Mouse (Mus musculus) Muller cell, postnatal 12 days (primary cell): ENCODE results near the gene Gm3045.

Source experiments
- DNase-seq: peaks from one replicate; pipeline ENCODE4 v3.0.0-alpha.2; 2015; ENCODE audit errors: inconsistent ontology term

The Gm3045 gene

DNA sequence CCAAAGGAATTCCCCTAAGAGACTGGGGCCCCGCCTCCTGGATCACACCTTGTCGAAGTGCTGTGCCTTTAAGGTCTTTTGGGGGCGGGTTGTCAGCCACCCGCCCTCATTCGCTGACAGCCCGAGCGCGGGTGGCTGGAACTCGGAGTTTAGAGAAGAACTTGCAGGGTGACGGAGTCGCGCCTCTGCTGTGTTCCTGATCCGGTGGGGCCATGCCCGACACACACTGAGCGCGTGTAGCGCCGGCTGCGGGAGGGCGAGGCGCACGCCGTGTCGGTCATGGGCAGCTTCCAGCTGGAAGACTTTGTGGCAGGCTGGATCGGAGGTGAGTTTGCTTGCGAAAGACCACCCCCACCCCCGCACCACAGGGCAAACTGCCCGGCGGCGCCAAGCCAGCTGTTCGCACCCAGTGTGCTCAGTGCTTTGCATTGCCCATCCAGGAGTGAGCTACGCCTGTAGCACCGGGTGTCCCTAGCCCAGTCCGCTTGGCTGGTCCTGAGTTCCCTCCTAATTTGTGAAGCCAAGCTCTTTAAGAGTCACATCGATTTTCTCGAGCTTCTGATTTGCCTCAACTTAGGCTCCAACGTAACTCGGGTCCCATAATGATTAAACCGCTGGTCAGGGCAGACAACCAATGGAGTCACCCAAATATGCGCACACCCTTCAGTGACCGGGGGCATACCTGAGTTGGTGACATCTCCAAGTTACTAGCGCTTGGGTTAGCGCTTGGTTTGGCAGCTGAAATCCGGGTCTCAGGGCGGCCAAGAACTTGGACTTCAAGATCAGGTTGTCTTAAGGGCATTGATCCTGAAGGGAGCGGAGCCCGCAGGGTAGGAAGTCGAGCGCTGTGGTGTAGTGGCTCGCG, 12.0 kb downstream of the Gm3045 start, which contains the start of gene Slc25a48:
Slc25a48 (plus strand) TSS at position 145 of the 865 bp plus-strand sequence.
- peak; percentile 45 for DNase-seq

DNA sequence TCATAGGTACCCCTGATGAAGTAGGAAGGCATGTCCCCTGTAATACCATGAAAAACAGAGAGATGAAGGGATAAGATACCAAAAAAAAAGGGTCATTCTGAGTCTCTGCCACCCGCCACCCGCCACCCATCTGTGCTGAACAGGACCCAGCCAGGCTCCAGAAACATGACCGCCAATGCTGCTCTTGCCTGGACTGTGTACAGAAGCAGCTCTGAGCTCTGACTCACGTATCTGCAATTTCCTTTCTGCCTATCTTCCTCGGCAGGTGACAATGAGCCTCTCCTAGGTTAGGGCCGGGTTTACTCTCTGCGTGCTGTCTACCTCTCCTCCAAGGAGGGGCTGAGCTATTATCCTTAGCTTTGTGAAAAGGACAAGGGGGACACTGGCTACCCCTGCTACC, 17.0 kb downstream of the Gm3045 start:
- no peak for DNase-seq

DNA sequence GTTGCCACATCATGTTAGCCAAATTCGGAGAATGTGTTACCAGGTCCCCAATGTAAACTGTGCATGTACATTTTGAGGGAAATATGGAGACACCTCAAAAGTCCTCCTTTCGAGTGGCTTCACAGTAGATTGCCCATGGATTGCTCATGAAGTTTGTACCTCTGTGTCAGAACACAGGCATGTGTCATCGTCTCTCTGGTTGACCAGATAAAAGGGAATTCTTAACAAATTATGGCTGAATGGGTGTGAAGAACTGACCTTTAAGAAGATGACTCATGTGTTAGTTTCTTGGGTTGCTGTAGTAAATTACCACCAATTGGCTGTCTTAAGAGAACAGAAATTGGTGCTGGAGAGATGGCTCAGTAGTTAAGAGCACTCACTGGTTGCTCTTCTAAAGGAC, 17.7 kb downstream of the Gm3045 start:
- peak; percentile 76 for DNase-seq

DNA sequence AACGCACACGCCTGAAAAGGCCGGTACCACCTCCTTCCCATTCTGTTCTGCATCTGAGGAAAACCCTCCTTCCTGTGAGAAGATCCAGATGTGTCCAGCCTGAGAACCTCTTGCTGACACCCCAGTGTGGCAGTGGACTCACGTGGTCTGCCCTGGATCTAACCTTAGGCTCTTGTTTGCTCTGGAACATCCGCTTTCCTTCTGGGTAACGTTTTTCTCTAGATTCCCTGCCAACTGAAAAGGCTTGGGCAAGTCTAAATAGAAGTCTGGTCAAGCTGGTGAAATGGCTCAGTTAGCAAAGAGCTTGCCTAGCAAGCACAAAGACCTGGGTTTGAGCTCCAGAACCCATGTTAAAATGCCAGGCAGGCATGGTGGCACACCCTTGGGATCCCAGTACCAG, 18.6 kb downstream of the Gm3045 start:
- DNase-seq, result no peak

DNA sequence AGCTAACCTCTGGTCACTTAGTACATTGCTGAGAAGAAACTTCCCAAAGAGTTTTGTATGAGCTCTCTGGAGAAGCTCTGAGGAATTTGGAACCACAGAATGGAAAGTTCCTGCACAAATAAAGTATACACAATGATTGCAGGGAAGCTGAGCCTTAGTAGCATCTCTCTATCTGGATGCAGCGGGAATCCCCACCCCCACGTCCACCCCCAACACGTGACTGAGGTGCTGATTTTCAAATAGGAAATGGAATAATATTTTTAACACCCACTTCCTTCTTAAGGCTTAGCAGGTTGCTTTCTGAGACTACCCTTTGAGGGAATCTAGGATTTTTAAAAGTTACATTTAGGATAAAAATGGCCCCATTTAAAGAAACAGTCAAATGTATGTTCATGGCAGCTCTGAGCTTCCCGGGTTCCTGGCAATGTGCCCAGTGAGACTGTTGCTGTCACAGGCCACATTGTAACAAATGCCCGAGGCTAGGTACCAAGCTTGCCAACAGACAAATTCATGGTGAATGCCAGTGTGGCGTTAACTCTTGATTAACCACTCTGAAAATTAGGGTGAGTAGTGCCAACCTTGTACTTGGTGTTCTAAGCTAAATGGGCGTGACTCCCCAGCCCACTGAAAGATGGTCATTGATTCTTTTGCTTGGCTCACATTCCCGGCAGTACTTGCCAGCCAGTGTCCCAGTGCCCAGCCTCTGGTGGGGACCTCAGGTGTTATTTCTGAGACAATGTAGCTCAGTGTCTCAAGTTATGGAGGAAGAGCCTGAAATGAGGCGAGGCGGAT, 23.0 kb downstream of the Gm3045 start:
- DNase-seq, result peak; percentile 80

DNA sequence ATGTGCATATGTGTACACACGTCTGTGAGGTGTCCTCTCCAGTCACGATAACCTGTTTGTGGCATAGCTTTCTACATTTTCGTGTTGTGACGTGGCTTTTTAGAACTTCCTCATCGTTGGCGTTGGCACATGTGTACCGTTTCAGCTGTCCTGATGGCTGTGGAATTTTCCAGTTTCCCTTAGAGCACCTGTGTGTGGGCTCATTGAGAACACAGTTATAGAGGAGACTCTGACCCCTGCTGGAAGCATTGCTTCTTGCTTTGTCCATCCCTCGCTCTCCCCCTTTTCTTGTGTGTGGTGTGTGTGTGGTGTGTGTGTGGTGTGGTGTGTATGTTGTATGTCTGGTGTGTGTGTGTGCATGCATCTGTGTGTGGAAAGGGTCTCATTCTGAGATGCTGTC, 23.6 kb downstream of the Gm3045 start:
- no peak for DNase-seq

DNA sequence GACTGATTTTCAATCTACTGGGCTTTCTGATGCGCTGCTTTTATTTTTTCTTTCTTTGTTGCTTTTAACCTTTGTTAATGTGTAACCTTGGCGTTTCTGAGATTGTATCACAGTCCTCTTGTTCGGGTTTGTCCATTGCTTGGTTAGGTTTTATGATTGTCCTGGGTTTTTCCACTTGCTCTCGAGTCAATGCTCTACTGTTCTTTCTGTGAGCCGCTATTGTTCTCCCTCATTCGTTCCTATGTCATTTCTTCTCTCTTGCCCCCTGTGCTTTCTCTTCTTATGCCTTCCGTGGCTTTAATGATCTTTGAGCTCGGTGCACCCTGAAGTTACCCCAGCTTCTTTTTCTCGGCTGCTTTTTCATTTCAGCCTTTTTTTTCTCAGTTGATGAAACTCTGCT, 31.6 kb downstream of the Gm3045 start:
- no peak for DNase-seq

DNA sequence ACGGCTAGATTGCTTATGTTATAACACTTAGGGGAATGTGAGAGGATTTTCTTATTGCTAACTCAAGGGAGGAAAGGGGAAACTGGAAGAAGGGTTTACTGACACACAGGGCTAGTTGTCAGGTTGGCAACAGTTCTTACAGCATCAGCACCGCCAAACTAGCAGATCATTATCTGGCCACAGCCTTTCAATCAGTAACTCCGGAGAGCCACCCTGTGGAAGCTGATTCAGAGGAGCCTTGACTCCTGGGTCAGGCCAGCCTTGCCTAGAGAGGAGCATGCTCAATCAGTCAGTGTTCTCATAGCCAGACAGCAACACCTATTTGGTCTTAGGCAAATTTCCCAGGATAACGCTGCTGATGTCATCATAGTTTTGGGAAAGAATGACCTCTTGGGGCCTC, 35.1 kb downstream of the Gm3045 start:
- no peak for DNase-seq

DNA sequence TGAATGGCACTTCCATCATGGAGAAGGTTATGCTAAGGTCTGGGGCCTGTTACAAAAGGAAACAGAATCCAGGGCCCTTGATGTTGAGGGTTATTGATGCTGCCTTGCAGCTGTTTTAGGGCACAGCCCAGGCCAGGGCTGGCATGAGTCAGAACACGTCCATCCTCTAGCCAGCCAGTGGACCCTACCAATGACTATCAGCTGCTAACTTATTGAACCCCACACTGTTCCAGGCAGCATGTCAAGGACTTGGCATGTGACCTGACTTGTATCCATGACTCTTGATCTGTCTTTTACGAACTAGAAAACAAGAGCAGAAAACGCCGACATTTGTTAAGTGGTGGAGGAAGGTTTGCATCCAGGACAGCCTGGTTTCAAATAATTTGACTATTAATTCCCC, 36.4 kb downstream of the Gm3045 start:
- DNase-seq, result no peak

DNA sequence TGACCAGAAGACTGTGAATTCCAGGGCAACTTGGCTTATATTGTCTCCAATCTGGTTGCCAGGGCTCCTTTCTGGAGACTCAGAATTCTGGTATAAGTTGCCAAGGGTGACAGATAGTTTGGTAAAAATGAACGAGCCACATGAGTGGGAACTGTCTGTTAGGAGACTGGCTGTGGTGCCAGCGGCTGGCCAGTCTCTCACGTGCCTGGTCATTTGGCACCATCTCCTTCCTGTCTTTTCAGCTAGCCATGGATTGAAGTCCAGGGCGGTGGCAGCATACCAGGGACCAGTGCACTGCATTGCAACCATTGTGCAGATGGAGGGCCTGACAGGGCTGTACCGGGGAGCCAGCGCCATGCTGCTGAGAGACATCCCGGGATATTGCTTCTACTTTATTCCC, 36.9 kb downstream of the Gm3045 start:
- peak; percentile 16 for DNase-seq

DNA sequence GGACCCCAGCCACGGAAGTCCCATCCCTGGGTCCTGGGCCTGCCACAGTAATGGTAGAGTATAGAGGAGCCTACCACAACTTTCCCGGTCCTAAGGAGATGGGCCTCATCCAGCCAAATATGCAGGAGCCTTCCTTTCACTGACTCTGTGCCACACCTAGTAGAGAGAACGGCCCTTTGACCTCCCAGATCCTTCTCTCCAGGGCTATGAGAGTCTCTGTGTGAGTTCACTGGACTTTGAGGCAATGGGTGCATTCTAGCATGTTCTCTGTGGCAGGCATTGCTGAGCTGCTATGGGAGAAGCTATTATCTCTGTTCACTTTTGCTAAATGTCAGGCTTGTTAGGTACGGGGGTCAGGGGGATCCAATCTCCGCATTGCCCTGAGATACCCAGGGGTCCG, 37.4 kb downstream of the Gm3045 start:
- no peak for DNase-seq

DNA sequence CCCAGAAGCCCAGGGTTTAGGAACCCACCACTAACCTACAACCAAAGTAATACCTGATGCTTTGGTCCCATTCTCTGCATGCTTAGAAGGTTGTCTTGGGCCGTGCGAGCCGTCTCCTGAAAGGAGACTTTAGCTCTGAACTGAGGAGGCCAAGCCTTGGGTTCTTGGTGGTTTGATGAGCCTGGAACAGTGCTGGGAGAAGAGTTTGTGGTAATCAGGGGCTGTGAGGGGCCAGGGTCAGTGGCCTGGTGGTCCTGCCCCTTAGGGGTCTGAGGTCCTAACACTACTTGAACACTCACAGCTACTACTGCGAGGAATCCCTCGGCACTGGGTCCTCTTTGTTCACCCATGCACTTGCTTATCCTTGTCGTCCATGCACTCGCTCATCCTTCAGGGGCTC, 41.4 kb downstream of the Gm3045 start:
- DNase-seq, result no peak

DNA sequence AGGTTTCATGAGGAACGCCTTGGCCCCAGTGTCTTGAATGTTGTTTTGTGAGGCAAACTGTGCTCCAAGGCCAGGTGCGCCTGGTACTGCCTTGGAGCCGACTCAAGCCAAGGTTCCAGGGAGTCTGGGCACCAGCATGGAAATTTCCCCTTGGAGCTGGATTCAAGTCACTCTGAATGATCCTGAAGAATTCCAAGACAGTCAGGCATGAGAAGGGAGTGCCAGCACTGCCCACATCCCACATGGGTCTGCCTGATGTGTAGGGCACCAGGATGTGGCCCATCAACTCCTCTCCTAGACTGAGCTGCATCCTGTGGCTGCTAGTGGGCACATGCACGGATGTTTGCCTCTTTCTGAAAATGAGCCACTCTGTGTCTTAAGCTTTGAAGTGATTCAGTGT, 42.1 kb downstream of the Gm3045 start:
- DNase-seq, result no peak

DNA sequence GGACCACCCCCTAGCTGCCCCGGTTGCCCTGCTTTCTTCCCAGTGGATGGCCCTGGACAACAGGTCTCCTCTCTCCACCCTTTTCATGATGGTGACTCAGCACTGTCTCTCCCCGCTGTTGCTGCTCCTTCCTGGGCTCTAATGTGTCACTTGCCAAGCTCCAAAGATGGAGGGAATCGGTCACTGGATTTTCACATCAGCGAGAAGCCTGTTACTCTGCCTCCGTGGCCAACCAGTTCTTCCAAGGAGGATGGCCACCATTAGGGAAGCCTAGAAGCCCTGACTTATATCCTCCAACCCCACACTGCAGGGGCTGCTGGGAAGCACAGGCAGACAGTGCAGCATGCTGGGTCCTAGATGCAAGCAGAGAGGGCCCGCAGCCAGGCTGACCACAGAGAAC, 44.8 kb downstream of the Gm3045 start:
- DNase-seq, result no peak

DNA sequence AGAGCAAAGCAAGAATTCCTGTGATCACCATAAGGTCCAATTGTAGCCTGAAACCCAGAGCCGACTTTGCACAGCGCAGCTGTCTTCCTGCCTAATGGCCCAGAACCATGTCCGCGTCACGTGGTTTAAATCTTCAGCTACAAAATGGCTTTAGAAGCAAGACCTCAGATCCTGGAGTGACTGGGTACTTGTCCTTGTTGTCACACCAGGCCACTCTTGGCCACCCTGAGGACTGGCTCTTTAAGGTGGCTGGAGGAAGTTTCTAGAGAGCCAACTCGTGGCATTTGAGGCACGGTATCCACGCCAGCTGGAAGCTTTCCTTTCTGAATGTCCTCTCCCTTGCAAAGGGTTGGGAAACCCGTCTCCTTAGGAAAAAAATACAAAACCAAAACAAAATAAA, 45.6 kb downstream of the Gm3045 start:
- DNase-seq, result no peak

DNA sequence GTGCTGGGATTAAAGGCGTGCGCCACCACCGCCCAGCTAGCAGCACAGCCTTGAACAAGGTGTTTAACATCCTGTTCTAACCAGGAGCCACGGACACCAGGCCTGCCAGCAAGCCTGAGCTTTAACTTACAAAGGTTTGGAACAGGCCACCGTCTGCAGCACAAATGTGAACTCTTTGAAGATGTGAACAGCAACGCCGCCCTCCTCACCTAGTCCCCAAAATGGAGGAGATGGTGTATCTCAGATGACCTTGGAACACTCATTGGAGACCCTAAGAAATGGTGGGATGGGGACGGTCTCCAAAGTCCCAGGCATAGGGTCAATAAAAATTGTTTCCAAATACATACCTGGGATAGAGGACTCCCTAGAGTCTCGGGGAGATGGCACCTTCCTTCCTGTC, 46.3 kb downstream of the Gm3045 start:
- no peak for DNase-seq

DNA sequence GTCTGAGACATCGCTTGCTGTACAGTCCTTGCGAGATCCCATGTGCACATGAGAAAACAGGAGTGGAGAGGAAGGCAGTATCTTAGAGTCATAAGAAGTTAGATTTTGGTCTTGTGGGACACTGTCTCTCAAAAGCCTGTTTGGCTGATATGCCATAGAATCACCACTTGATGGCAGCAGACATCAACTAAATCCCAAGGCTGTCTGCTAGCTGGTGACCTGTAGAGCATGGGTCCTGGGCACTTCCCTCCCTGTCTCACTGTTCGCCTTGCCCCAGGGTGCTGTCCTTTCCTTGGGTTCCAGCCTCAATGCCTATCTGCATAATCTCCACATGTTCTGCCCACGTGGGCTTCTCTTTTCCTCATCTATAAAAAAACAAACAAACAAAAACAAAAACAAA, 49.0 kb downstream of the Gm3045 start:
- DNase-seq, result peak; percentile 52

DNA sequence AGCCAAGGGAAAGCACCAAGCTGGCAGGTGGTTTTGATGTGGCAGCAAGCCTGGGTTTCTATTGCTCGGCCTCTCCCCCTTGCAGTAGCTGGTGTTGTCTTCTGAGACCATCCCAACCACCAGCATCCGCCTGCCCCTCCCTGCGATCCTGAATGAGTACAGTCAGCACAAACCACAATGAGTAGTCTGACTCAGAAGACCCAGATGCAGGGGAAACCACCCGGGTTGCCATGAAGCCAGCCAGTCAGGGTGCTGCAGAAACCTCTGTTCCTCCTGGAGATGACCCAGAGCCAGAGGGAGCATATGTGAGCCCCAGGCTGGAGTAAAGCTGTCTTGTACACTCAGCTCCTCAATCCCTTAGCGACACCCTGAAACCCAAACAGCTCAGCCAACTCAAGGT, 50.4 kb downstream of the Gm3045 start:
- DNase-seq, result peak; percentile 85

DNA sequence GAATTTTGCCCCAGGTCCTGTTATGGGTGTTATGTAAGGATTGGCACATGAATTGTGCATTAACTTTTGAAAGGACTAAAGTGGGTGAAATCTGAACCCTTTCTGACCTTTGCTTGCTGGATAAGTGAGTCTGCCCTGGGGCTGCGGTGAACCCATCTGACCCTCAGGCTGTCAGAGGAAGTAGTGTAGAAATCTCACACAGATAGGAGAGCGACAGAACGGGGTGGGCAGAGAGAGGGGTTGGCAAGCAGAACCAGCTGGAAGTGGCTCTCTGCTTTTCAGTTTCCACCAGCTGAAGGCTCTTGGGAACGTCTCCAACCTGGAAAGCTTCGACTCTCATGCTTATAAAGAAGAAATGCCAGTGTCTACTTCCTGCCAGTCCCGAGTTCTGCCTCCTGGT, 50.9 kb downstream of the Gm3045 start:
- peak; percentile 38 for DNase-seq

DNA sequence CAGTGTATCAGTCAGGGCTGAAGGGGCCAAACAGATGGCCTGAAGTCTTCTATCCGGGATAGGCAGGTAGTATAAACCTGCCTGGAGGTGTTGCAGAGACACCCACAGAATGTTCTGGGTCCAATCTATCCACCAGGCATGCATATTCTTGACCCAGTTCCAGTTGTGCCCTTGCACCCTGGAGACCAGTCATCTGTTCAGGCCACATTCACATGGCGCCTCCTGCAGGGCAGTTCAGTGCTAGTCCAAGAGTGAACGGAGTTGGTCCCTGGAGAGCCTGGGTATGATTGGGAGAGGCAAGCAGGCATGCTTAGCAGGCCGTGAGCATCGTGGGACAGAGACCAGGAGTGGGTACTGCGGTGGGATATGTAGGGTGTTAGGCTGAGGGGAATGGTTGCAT, 51.6 kb downstream of the Gm3045 start:
- no peak for DNase-seq

DNA sequence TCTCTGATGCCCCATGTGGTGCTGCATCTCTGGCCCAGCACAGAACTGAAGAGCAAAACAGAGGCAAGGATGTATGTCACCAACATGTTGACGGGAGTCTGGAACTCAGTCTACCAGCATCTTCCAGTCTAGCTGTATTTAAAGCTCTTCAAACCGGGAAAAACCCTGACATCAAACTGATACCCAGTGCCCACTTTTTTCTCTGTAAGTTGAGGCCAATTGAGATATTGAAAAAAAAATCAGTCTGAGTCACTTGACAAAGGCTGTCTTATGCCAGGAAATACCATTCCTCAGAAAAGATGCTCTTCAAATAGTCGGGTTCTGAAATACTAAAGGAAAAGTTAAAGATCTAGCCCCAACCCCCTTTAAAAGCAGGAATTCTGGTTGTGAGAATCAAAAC, 55.8 kb downstream of the Gm3045 start, which contains the start of gene Il9:
Il9 (minus strand) TSS at position 101 of the 400 bp plus-strand sequence.
- no peak for DNase-seq
